Mouse (Mus musculus): ENCODE measurements around the gene Gm1113. TPM values are rescaled to one million over a fixed set of nuclear protein-coding genes. Genes with fewer than 3 reads are reported as not detected.

Gm1113 gene
- polyA plus RNA-seq, 1 experiment from 2014 or later: not detected

- Histone ChIP-seq H3K4me1 (replicated peaks; ENCODE audit: control insufficient read depth, insufficient read depth, low read length) (no peaks in the 10 kb centered on the region), H3K9ac (ENCODE audit: low read length) (no peak overlapping the region), H3K4me3 (ENCODE audit: low read depth, low read length) (no peak overlapping the region), H3K4me2 (ENCODE audit: low read length) (no peak overlapping the region), H3K27ac (ENCODE audit: low read depth) (no peak overlapping the region), H3K36me3 (ENCODE audit: control insufficient read depth, insufficient read depth, low read length) (no peaks in the 10 kb centered on the region), H3K9me3 (ENCODE audit: control insufficient read depth, low read length) (no peaks in the 10 kb centered on the region), H3K27me3 (replicated peaks; ENCODE audit: control insufficient read depth, insufficient read depth, low read length) (no peaks in the 10 kb centered on the region)
- WGBS: 83% methylated on average over 9 of the region's 9 CpGs
- ATAC-seq (replicated peaks; ENCODE audit: low FRiP score, low TSS enrichment, low read depth): no peak
- DNase-seq (ENCODE audit: low spot score): peak; percentile 28
Observed at GRCm38 (mm10) chr9:35548455-35548854, 30.4 kb upstream of the Gm1113 start.

- no peaks in the 10 kb centered on the region for H3K36me3 ChIP-seq (ENCODE audit: control insufficient read depth, insufficient read depth, low read length)
- DNase-seq (ENCODE audit: low spot score): peak; percentile 18
- no peaks in the 10 kb centered on the region for H3K27me3 ChIP-seq (replicated peaks; ENCODE audit: control insufficient read depth, insufficient read depth, low read length)
- no peak overlapping the region for H3K9ac ChIP-seq (ENCODE audit: low read length)
- 85% methylated on average over 9 of the region's 9 CpGs for WGBS
- H3K4me2 ChIP-seq (ENCODE audit: low read length): no peak overlapping the region
- H3K4me1 ChIP-seq (replicated peaks; ENCODE audit: control insufficient read depth, insufficient read depth, low read length): no peaks in the 10 kb centered on the region
- no peak for ATAC-seq (replicated peaks; ENCODE audit: low FRiP score, low TSS enrichment, low read depth)
- H3K27ac ChIP-seq (ENCODE audit: low read depth): no peak overlapping the region
- H3K4me3 ChIP-seq (ENCODE audit: low read depth, low read length): no peak overlapping the region
- no peaks in the 10 kb centered on the region for H3K9me3 ChIP-seq (ENCODE audit: control insufficient read depth, low read length)
Observed at GRCm38 (mm10) chr9:35546745-35547144, 28.7 kb upstream of the Gm1113 start.

GRCm38 (mm10) chr9:35545704-35546103, 27.6 kb upstream of the Gm1113 start:
- peak; percentile 43 for DNase-seq (ENCODE audit: low spot score)
- H3K4me3 ChIP-seq (ENCODE audit: low read depth, low read length): no peak overlapping the region
- ATAC-seq (replicated peaks; ENCODE audit: low FRiP score, low TSS enrichment, low read depth): no peak
- no peaks in the 10 kb centered on the region for H3K4me1 ChIP-seq (replicated peaks; ENCODE audit: control insufficient read depth, insufficient read depth, low read length)
- H3K9ac ChIP-seq (ENCODE audit: low read length): no peak overlapping the region
- no peak overlapping the region for H3K27ac ChIP-seq (ENCODE audit: low read depth)
- 69% methylated on average over 12 of the region's 12 CpGs for WGBS
- no peaks in the 10 kb centered on the region for H3K27me3 ChIP-seq (replicated peaks; ENCODE audit: control insufficient read depth, insufficient read depth, low read length)
- no peaks in the 10 kb centered on the region for H3K36me3 ChIP-seq (ENCODE audit: control insufficient read depth, insufficient read depth, low read length)
- H3K9me3 ChIP-seq (ENCODE audit: control insufficient read depth, low read length): no peaks in the 10 kb centered on the region
- H3K4me2 ChIP-seq (ENCODE audit: low read length): no peak overlapping the region

- DNase-seq (ENCODE audit: low spot score): peak; percentile 35
Observed at GRCm38 (mm10) chr9:35544666-35545065, 26.6 kb upstream of the Gm1113 start.

GRCm38 (mm10) chr9:35543099-35543860, 25.2 kb upstream of the Gm1113 start:
- WGBS: 83% methylated on average over 14 of the region's 14 CpGs
- no peak for ATAC-seq (replicated peaks; ENCODE audit: low FRiP score, low TSS enrichment, low read depth)
- H3K4me2 ChIP-seq (ENCODE audit: low read length): no peak overlapping the region

More at GRCm38 (mm10) chr9:35544666-35545065, 26.6 kb upstream of the Gm1113 start:
- H3K36me3 ChIP-seq (ENCODE audit: control insufficient read depth, insufficient read depth, low read length): no peaks in the 10 kb centered on the region
- no peak overlapping the region for H3K4me2 ChIP-seq (ENCODE audit: low read length)
- H3K4me3 ChIP-seq (ENCODE audit: low read depth, low read length): no peak overlapping the region
- H3K4me1 ChIP-seq (replicated peaks; ENCODE audit: control insufficient read depth, insufficient read depth, low read length): no peaks in the 10 kb centered on the region
- no peaks in the 10 kb centered on the region for H3K27me3 ChIP-seq (replicated peaks; ENCODE audit: control insufficient read depth, insufficient read depth, low read length)
- H3K9ac ChIP-seq (ENCODE audit: low read length): no peak overlapping the region
- no peak overlapping the region for H3K27ac ChIP-seq (ENCODE audit: low read depth)
- H3K9me3 ChIP-seq (ENCODE audit: control insufficient read depth, low read length): no peaks in the 10 kb centered on the region
- no peak for ATAC-seq (replicated peaks; ENCODE audit: low FRiP score, low TSS enrichment, low read depth)
- WGBS: 76% methylated on average over 2 of the region's 2 CpGs

GRCm38 (mm10) chr9:35541941-35542340, 23.9 kb upstream of the Gm1113 start:
- no peaks in the 10 kb centered on the region for H3K4me1 ChIP-seq (replicated peaks; ENCODE audit: control insufficient read depth, insufficient read depth, low read length)
- H3K4me3 ChIP-seq (ENCODE audit: low read depth, low read length): no peak overlapping the region
- H3K4me2 ChIP-seq (ENCODE audit: low read length): no peak overlapping the region
- ATAC-seq (replicated peaks; ENCODE audit: low FRiP score, low TSS enrichment, low read depth): no peak
- DNase-seq (ENCODE audit: low spot score): no peak
- no peak overlapping the region for H3K9ac ChIP-seq (ENCODE audit: low read length)
- no peaks in the 10 kb centered on the region for H3K36me3 ChIP-seq (ENCODE audit: control insufficient read depth, insufficient read depth, low read length)
- H3K27ac ChIP-seq (ENCODE audit: low read depth): no peak overlapping the region
- H3K27me3 ChIP-seq (replicated peaks; ENCODE audit: control insufficient read depth, insufficient read depth, low read length): no peaks in the 10 kb centered on the region
- no peaks in the 10 kb centered on the region for H3K9me3 ChIP-seq (ENCODE audit: control insufficient read depth, low read length)
- WGBS: 71% methylated on average over 6 of the region's 6 CpGs

More at GRCm38 (mm10) chr9:35543099-35543860, 25.2 kb upstream of the Gm1113 start:
- Histone ChIP-seq H3K9ac (ENCODE audit: low read length) (no peak overlapping the region), H3K4me3 (ENCODE audit: low read depth, low read length) (no peak overlapping the region), H3K27ac (ENCODE audit: low read depth) (no peak overlapping the region), H3K4me1 (replicated peaks; ENCODE audit: control insufficient read depth, insufficient read depth, low read length) (no peaks in the 10 kb centered on the region), H3K27me3 (replicated peaks; ENCODE audit: control insufficient read depth, insufficient read depth, low read length) (no peaks in the 10 kb centered on the region), H3K9me3 (ENCODE audit: control insufficient read depth, low read length) (no peaks in the 10 kb centered on the region), H3K36me3 (ENCODE audit: control insufficient read depth, insufficient read depth, low read length) (no peaks in the 10 kb centered on the region)
- peak; percentile 29 for DNase-seq (ENCODE audit: low spot score)

GRCm38 (mm10) chr9:35541488-35541887, 23.4 kb upstream of the Gm1113 start:
- no peaks in the 10 kb centered on the region for H3K4me1 ChIP-seq (replicated peaks; ENCODE audit: control insufficient read depth, insufficient read depth, low read length)
- no peak overlapping the region for H3K9ac ChIP-seq (ENCODE audit: low read length)
- no peak overlapping the region for H3K4me2 ChIP-seq (ENCODE audit: low read length)
- no peak overlapping the region for H3K4me3 ChIP-seq (ENCODE audit: low read depth, low read length)
- no peaks in the 10 kb centered on the region for H3K27me3 ChIP-seq (replicated peaks; ENCODE audit: control insufficient read depth, insufficient read depth, low read length)
- H3K36me3 ChIP-seq (ENCODE audit: control insufficient read depth, insufficient read depth, low read length): no peaks in the 10 kb centered on the region
- DNase-seq (ENCODE audit: low spot score): peak; percentile 96
- 9% methylated on average over 6 of the region's 6 CpGs for WGBS
- ATAC-seq (replicated peaks; ENCODE audit: low FRiP score, low TSS enrichment, low read depth): peak; percentile 79
- no peaks in the 10 kb centered on the region for H3K9me3 ChIP-seq (ENCODE audit: control insufficient read depth, low read length)
- no peak overlapping the region for H3K27ac ChIP-seq (ENCODE audit: low read depth)

- Histone ChIP-seq H3K4me3 (ENCODE audit: low read depth, low read length) (no peak overlapping the region), H3K4me1 (replicated peaks; ENCODE audit: control insufficient read depth, insufficient read depth, low read length) (no peaks in the 10 kb centered on the region), H3K9me3 (ENCODE audit: control insufficient read depth, low read length) (no peaks in the 10 kb centered on the region), H3K27ac (ENCODE audit: low read depth) (no peak overlapping the region), H3K27me3 (replicated peaks; ENCODE audit: control insufficient read depth, insufficient read depth, low read length) (no peaks in the 10 kb centered on the region), H3K4me2 (ENCODE audit: low read length) (no peak overlapping the region), H3K9ac (ENCODE audit: low read length) (no peak overlapping the region), H3K36me3 (ENCODE audit: control insufficient read depth, insufficient read depth, low read length) (no peaks in the 10 kb centered on the region)
- no peak for DNase-seq (ENCODE audit: low spot score)
- peak; percentile 45; the same call in 1 of the 2 replicates for ATAC-seq (replicated peaks; ENCODE audit: low FRiP score, low TSS enrichment, low read depth)
- 86% methylated on average over 5 of the region's 5 CpGs for WGBS
Observed at GRCm38 (mm10) chr9:35541024-35541423, 23.0 kb upstream of the Gm1113 start.

All from intestine, embryonic 14.5 days (tissue).